Mouse (Mus musculus) urinary bladder, adult 2 months (tissue): Measurements from ENCODE around the gene Galnt10. TPM values are rescaled to one million over a fixed set of nuclear protein-coding genes. Genes with fewer than 3 reads are reported as not detected.
"Not testable (repeated sequence)": the region's sequence is repeated elsewhere in the genome, so short reads cannot be mapped to it uniquely, and the experiment has no call there.

Experiments
- DNase-seq: peaks from one replicate; pipeline ENCODE4 v3.0.0; 2022; ENCODE audit warnings: low spot score
- polyA plus RNA-seq: library from polyadenylated mRNA; depleted of rRNA; stranded (reverse); fragments of >200 nt; gene quantifications from 2 replicates; pipeline ENCODE4 v1.2.3, GENCODE M21; 2012

Gene Galnt10
- polyA plus RNA-seq, 1 experiment, result 14.1 TPM

DNA sequence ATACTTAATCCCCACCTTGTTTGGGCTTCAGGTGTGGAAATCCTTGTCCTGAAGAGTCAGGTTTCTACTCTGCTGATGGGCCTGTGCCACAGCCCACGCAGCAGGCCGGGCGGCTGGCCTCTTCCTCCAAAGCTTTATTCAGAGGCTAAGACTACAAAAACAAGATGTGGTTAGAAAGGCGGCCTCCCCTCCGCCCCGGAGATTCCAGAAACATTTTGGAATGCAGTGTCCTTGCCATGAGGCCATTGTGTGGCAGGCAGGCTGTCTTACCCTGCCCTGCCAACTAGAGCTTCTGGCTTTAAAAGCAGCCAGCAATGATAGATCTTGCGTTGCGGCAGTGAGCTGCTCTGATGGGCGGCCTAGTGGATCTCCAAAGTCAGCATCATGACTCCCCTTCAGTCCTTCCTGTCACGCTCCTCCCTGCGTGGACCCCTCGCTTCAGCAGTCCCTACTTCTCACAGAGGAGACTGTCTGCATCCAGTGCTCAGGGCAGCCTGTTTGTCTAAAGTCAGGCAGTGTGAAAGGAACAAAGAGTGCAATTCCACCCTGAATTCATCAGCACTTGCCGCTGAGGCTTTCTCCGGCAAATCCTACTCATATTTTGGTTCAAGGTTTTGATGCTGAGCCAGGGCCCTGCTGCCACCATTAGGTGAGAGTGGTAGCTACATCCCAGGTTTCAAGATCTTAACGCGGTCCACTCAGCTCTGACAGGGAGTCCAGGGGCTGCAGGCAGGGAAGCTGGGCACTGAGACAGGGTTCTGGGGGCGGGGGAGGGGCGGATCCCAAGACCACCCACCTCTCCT, 141.6 kb downstream of the Galnt10 start:
- no peak for DNase-seq

DNA sequence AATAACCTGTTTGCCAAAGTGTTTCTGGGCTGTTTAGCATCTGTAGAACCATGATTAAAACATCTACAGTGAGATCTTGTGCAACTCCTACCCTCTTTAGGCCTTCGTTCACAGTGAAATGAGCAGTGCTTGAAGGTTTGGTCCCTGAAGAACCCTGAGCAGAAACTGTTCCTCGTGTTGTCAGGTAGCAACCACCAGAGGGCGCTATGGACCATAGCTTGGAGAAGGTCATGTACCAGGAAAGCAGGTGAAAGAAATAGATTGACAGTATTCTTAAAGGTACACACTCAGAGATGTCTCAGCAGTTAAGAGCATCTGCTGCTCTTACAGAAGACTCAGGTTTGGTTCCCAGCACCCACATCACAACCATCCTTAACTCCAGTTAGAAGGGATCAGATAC, 142.7 kb downstream of the Galnt10 start:
- no peak for DNase-seq

DNA sequence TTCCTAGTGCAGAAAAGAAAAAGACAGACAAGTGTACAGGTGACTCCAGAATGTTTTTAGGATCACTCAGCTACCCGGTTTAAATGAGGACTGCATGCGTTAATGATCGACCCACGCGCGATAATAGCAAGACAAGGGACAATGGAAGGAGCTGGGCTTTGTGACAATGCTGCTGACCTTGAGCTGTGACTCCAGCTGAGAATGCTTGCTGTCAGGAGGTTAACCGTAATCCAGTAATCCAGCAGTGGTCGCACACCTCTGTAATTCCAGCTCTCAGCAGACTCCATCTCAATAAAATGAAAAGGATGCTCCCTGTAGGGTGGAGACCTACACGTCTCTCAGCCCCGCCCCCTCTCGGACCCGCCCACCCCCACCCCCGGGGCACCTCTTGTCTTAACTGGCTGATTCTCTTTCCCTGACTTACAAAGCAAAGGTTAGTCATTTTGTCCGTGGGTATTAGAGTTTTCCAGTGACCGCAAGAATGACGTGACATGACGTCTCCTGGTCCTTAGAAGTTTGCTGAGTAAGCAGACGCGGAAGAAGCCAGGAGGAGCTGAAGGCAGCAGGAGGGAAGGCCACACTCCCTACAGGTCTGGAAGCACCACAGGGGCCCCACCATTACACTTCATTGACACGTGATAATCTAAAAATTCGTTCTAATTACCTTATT, 145.8 kb downstream of the Galnt10 start:
- DNase-seq, result no peak

DNA sequence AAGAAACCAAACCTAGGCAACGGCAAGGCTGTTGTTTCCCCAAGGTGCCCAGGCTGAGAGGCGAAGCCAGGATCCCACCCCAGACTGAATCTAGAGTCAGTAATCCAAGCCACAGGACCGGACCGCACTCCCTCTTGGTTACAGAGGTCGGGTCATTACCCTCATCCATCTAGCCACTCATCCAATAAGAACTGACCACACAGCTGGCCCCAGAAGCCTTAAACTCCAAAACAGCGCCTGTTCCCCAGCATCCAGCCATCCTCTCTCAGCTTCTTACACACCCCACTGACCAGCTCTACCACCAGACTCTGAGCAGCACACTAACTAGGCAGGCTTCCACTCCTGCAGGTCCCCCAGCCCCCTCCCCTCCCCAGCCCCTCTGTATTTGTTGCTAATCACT, 149.8 kb downstream of the Galnt10 start:
- DNase-seq, result no peak

DNA sequence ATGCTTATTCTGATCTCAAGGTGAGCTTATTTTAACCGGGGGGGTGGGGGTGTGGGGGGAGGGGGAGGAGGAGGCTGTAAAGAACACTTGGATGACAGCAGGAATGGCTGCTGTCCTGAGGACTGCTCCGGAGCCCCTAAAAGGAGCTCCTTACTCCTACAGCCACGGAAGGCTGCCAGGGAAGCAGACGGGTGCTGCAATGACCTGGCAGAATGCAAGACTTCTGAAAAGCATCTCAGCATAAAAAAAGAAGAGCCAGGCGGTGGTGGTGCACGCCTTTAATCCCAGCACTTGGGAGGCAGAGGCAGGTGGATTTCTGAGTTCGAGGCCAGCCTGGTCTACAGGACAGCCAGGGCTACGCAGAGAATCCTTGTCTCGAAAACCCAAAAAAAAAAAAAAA, 152.6 kb downstream of the Galnt10 start:
- DNase-seq, result no peak

DNA sequence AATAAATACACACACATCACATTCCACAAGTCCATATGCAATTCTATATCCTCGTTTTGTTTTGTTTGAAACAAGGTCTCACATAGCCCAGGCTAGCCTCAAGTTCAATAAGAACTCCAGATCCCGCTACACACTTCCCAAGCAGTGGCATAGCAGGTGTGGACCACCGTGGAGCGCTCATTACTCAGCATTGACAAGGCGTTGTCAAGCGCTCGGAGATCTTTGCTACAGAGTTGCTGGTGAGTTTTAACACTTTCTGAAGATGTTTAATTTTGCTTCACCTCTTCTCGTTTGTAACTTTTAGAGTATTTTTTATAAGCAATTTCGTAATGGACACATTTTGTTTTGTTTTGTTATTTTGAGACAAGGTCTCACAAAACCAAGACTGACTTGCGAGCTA, 154.2 kb downstream of the Galnt10 start:
- DNase-seq, result no peak

DNA sequence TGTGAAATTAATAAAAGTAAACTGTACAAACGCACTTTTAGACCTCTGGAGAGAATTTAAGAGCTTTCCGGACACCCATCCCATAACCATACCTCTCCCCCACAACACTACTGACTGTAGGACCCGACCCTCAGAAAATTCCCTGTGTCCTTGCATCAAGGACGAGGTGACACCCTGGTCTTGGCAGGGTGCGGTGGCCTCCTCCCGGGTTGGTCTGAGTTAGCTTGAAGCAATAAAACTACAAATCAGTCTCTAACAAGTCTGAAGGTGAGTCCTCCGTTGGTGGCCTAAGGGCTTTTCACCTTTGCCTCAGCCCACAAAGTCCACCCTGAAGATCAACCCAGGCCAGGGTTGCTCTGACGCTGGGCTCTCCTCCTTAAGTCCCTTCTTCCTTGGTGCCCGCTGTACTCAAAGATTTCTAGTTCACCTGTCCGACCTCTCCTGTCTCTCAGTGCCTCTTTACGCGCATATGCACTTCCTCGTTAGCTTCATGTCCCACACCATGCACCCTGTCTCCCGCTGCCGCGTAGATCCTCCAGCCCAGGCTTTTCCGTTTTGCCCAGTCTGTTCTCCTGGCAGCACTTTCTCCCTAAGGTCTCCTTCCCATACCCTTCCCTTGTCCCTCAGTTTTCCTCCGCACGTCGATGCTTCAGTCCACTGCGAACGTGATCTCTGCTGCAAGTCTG, 155.2 kb downstream of the Galnt10 start:
- no peak for DNase-seq

DNA sequence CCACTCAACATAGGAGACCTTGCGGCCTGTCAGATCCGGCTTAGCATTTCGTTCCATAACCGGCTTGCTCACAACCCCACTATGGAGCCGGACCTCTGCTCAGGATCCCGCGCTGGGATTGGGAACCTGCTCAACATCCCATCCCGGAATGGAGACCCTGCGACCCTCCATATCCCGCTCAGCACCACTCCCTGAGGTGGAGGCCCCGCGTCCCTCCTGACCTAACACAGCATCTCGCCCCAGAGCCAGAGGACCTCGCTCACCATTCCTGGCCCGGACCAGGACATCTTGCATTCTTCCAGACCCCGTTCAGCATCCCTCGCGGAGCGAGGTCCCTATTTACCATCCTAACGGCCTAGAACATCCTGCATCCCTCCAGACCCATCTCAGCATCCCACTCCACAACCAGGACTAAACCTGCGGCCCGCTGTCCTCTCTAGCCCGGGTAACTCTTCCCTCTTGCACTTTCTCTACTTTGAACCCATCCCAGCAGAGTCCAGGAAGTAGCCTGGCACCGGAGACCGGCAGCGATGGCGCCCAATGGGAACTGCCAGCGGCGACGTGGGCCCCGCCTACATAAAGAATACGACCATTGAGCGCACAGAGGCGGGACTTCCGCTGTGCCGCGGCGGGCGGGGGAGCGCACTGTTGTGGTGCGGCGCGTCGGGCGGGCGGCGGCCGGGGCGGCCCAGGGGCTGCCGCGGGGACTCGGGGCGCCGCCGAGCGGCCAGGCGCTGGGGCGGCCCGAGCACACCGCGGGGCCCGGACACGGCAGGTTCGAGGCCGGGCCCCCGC, 155.9 kb downstream of the Galnt10 start, which contains the start of gene Sap30l:
Gene Sap30l (plus strand): TSS at position 667 of the 795 bp plus-strand sequence.
- DNase-seq, result peak; percentile 94

DNA sequence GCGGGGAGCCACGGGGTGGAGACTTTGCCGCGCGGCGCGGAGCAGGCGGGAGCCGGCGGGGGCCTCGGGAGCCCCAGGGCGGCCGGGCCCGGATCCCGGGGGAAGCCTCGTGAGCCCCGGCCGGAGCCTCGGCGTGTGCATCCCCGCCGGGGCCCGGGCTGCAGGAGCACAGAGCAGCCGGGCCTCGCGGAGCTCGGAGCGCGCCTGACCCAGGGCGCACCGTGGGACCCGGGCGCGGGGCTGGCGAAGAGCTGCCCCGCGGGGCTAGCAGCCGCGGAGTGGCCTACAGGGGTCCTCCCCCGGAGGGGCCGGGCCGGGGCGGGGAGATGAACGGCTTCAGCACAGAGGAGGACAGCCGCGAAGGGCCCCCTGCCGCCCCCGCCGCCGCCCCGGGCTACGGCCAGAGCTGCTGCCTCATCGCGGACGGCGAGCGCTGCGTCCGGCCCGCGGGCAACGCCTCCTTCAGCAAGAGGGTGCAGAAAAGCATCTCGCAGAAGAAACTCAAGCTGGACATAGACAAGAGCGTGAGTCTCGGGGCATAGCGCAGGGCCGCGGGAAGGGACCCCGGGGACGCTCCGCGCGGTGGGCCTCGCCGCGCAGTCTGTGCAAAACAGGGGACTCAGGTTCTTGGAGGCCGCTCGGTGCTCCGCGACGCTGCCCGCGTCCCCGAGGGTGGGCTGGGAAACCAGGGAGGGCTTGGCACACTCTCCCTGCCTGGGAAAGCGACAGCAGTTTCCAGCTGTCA, 156.7 kb downstream of the Galnt10 start:
- DNase-seq, result peak; percentile 69

DNA sequence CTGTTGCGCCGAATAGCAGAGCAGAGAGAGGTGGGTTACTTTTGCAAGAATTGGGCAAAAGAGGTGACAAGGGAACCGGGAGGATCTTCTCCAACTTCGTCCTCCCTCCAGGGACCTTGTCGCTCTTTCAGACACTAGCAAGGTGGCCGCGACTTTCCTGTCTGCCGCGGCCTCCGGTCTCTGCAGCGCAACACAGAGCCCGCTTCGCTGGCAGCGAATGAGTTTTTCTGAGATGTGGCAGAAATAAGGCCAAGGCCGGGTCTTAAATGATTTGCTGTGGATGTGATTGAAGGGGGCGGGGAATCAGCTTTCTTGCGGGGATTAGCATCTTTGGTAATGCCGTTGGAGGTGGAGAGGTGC, 157.2 kb downstream of the Galnt10 start:
- DNase-seq, result no peak

DNA sequence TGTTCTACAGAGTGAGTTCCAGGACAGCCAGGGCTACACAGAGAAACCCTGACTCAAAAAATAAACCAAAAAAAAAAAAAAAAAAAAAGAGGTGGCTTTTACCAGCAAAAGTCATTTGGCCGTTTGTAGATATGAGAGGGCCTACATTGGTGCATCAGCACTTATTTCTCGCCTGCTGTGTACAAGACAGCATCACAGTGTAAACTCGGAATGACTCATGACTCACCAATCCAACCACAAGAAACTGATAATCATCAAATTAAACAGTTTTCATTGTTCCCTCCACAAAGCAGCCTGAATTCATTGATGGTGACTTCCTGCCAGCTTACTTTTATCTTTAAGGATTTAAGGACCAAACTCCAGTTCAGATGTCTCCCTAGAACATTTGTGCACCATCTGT, 159.8 kb downstream of the Galnt10 start:
- DNase-seq, result no peak

DNA sequence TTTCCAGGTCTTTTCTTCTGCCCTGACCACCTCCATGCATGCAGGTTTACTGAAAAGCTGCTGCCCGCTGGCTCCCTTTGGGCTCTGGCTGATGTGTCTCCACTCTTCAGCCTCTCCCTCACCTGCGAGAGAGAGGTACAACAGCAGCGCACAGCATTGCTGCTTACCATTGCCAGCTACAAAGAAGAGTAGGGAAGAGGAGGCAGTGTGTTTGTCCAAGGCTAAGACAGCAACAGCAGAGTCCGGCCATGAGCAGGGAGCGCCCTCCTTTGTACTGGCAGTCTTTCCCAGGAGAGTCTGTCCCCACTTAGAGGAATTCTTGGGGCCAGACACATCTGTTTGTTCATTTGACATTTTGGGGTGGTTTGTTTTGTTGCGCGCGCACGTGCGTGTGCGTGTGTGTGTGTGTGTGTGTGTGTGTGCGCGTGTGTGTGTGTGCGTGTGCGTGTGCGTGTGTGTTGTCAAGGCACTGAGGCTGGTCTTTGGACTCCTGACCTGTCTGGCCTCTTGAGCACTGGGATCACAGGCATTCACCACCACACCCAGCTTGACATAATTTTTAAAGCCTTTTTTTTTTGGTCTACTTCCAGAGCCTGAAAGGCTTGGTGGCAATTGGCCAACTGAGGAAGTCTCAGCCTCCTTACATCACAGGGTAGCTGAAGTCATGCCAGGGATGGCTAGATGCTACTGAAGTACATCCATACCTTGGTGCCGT, 163.9 kb downstream of the Galnt10 start:
- no peak for DNase-seq

DNA sequence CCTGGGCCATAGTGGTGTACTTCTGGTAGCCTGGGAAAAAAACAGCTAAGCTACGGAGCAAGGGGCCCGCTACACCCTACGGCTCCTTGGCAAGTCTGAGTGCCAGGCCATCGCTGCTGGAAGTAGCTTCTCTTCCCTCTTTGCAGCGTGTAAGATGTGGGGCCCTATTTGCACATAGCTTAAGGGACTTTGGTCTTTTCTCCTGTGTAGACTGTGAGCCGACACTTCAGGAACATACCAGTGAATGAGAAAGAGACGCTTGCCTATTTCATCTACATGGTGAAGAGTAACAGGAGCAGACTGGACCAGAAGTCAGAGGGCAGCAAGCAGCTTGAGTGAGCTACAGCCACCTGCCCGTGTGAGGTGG, 164.5 kb downstream of the Galnt10 start:
- no peak for DNase-seq

DNA sequence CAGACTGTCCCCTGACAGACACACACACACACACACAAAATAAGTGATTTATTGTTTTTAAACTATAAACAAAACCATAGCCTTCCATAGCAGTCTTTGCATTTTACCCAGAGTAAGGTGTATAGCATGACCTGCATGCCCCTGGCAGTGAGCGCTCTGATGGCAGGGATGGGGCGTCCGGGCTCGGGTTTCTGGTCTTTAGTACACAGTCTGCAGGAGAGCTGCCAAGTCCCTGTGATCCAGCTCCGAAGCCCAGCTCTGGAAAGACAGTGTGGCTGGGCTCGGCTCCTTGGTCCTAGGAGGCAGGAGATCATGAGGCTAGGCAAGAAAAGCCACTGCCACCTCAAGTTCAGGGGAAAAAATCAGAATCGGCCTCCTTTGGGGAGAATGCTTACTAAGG, 165.8 kb downstream of the Galnt10 start:
- DNase-seq, result no peak

DNA sequence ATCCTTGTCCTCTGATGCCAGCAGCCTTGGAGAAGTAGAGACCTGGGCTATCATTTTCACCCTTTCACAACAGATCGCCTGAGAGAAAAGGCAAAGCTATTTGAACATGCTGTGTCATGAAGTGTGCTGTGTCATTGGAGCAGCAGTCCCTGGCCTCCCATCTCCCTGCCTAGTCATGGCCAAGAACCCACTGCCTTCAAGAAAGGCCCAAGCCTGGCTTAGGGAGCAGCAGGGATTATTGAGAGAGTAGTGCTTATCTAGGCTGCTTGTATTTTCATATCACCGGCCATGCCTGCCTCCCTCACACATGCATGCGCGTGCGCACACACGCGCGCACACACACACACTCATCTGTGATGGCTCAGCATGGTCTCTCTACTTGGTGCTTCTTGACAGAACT, 167.0 kb downstream of the Galnt10 start:
- no peak for DNase-seq

DNA sequence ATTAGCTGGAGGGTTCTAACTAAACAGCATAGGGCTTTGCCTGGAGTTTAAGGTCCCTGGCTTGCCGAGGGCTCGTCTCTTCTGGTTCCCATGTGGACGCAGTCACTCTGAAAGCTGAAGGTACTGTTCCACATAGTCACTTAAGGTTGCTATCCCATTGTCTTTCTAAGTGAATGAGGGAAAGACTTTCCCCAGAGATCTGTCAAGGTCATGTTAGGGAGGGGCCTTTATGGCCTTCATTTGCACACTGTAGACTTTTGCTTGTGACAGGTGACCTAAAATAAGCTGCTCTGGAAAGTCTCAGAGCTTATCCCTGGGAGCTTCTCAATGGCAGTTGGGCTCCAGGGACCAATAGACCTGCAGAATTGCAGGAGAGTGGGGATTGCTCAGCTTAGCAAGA, 168.4 kb downstream of the Galnt10 start:
- DNase-seq, result no peak

DNA sequence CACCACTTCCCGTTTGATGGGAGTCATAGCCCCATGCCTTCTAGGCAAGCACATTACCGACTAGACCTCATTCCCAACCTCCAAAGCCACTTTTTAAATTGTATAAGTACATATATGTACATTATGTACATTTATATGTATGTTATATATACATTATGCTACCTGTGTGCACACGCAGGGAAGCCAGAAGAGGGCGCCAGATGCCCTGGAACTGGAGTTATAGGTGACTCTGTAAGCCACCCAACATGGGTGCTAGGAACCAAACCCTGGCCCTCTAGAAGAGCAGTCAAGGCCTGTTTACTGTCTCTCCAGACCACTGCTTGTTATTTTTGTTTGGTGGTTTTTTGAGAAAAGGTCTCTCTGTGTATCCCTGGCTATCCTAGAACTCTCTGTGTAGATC, 172.9 kb downstream of the Galnt10 start:
- no peak for DNase-seq

DNA sequence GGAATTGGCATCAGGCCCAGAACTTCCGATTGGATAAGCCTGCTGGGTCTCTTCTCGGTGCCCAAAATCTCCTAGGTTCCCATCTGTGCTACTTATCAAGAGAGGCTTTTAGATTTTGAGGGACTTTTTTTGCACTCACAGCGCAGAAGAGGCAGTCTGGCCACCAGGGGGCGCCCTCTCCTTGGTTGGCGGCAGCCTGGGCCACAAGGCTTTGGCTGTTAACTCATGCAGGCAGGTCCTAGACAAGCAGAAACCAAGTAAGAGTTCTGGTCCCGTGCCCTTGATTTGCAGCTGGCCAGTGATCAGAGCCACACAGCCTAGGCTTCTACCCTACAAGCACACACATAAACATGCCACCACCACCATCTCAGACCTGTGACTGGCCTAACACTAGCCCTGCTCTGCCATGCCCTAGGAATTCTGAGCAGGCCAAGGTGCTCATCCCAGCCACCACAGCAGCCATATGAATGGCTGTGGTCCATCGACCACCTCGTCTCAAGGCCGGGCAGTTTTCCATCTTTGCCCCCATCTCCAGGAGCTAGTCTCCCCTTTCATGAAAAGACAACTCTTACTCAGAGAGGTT, 174.8 kb downstream of the Galnt10 start:
- peak; percentile 85 for DNase-seq

DNA sequence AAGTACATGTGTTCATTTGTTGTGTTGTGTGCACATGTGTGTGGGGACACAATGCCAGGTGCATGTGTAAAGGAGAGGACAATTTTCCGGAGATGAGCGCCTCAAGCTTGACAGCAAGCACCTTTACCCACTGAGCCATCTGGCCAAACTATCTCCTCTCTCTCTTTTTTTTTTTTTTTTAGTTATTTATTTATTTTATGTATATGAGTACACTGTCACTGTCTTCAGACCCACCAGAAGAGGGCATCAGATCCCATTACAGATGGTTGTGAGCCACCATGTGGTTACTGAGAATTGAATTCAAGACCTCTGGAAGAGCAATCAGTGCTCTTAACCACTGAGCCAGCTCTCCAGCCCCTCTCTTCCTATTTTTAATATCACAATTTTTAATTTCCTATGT, 177.9 kb downstream of the Galnt10 start:
- DNase-seq, result not testable (repeated sequence)

DNA sequence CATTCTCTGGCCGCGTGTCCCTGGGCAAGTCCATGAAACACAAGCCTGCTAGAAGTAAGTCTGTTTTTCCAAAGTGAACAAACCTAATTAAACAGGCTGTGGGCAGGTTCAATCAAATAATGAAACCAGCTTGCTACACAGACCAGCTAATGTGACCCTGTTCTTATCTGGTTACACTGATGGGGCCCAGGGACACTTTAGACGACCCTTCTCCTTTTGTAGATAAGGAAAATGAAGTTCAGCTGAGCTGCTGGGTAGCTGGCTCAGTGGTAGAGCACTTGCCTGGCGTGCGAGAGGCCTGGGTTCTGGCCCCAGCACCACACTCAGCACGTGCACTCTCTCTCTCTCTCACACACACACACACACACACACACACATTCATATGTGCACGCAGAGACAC, 178.5 kb downstream of the Galnt10 start:
- no peak for DNase-seq
